Mouse (Mus musculus): ENCODE measurements at regions not wholly inside any gene's neighbourhood (a gene's known extent, or its start where the extent isn't known, plus 50 kb on each side); places are given as distances from the start of the nearest gene placed in this dataset.

- DNase-seq (ENCODE audit: low spot score) = no peak
Measured at GRCm38 (mm10) chr15:24682167-24682566, 731.4 kb downstream of the Basp1 start.

DNA sequence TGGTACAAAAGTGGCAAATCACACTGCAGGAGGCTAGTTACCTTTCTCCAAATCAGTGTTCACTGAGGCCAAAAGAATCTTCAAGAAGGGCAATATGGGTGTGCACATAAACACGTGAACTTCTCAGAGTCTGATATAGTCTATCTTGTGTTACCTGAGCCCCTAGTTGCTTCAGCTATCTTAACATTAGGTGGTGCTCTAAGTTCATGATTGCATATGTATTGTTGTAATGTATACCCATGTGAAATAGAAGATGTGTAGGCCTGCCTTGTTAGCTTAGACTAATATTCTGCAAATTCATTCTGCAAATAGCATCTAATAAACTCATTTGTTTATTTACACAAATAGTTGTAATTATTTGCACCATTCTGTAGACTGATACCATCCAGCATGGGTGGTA, 764.6 kb downstream of the Basp1 start:
- no peak for DNase-seq (ENCODE audit: low spot score)

- DNase-seq (ENCODE audit: low spot score) = no peak
Measured at GRCm38 (mm10) chr15:24635620-24636019, 777.9 kb downstream of the Basp1 start.

GRCm38 (mm10) chr15:24596242-24596641, 817.3 kb downstream of the Basp1 start:
- DNase-seq (ENCODE audit: low spot score) = peak; percentile 28

DNA sequence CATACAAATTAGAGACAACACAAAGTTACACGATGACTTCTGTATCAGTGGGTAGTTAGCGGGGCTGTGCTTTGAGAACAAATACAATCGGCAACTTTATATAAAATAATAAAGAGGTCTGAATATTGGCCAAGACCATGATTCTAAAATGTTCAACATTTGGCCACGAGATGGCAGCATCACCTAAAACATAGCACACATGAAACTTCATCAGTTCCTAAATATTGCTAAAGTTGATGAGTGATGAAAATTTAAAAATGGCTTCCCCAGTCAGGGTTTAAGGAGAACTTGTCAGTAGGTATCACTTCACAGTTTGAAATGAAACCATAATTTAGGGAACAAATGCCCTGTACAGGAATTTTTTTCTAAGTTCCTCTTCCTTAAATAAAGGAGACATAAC, 824.6 kb downstream of the Basp1 start:
- peak; percentile 44 for DNase-seq (ENCODE audit: low spot score)

DNA sequence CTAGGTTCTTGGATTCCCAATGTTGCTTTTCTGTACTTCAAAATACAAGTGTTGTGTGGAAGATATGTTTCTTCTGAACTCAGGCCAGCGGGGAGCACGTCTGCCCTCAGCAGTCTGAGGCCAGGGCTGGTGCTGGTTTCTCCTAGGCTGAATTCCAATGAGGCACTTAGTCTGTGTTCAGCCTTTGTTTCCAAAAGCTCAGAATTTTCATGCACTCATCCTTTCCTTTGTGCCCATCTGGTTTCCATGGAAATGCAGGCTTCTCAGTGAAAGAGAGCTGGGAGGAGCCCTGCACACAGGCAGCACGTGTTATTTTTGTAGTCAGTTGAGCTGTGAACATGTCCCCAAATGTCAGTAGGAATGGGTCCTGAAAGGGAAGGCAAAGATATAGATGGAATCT, 846.6 kb downstream of the Basp1 start:
- DNase-seq (ENCODE audit: low spot score) = no peak

DNA sequence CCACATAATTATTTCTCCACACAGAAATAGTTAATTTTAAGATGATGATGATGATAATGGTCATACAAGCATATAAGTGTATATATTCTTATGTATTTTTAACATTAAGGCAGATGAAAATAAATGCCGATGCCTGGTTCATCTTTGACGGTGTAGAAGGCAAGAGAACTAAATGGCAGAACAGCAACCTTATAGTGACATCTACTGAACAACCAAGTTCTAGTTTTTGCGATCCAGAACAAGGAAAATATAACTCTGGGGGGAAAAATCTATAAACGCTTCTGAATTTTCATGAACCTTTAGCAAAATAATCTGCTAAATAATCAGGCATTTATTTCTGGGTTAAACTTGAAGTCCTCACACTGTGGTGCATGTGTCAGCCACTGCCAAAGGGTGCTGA, 856.8 kb downstream of the Basp1 start:
- no peak for DNase-seq (ENCODE audit: low spot score)

GRCm38 (mm10) chr15:24550108-24550507, 863.5 kb downstream of the Basp1 start:
- no peak for DNase-seq (ENCODE audit: low spot score)

DNA sequence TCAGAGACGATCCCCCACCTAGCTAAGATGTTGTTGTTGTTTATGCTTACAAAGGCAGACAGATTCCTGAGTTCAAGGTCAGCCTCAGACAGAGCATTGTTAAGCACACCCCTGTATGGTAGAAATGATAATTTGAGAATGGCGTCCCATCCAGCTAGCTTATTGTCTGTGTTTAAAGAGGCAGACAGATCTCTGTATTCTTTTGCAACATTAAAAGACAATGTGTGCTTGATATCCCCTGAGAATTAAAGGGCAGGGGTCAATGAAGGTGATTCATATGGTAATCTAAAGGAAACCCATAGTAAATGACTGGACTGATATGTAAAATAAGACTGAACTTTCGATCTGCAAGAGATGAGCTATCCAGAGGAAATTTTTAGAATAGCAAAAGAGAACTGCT, 883.5 kb downstream of the Basp1 start:
- no peak for DNase-seq (ENCODE audit: low spot score)

GRCm38 (mm10) chr15:24527379-24527778, 886.2 kb downstream of the Basp1 start:
- no peak for DNase-seq (ENCODE audit: low spot score)

GRCm38 (mm10) chr15:24513926-24514325, 899.6 kb downstream of the Basp1 start:
- no peak for DNase-seq (ENCODE audit: low spot score)

- DNase-seq (ENCODE audit: low spot score) = no peak
Measured at GRCm38 (mm10) chr15:24501907-24502559, 911.5 kb downstream of the Basp1 start.

DNA sequence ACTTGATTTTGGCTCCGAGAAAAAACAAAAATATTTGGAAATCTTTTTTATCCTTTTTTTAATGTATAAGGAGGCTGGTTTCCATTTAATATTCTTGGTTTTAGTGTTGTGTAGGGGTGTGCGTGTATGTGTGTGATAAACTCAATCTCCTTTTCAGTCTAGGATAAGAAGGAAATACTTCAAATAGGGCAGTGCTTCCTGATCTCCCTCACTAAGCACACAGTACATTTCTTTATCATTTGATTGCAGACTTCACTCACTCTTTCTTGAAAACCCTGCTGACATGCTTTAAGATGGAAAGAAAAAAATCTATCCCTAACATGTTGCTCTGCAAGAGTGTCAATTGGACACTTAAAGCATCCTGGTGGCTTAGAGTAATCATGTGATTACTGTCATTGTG, 927.3 kb downstream of the Basp1 start:
- DNase-seq (ENCODE audit: low spot score) = no peak

DNA sequence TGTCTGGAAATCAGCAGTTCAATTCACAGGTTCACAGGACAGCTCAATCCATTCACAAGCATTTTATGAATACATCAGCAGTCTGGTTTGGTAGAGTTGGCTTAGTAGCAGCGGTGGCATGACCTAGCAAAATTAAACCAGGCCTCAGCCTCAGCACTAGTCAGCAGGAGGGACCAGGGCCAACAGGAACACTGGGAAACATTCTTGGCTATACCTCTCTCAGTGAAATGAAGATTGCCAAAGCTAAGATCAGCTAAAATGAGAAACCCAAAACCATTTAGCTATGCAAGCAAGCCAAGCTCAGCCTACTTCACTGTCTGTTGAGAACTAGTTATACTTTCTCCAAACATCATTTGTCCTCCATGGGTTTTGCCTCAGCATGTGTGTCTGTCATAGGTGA, 945.3 kb downstream of the Basp1 start:
- no peak for DNase-seq (ENCODE audit: low spot score)

- DNase-seq (ENCODE audit: low spot score) = no peak
Measured at GRCm38 (mm10) chr15:24457726-24458125, 955.8 kb downstream of the Basp1 start.

- DNase-seq (ENCODE audit: low spot score) = no peak
Measured at GRCm38 (mm10) chr15:24433083-24433482, 980.5 kb downstream of the Basp1 start.

GRCm38 (mm10) chr15:24429154-24429553, 984.4 kb downstream of the Basp1 start:
- DNase-seq (ENCODE audit: low spot score) = no peak

- DNase-seq (ENCODE audit: low spot score) = no peak
Measured at GRCm38 (mm10) chr15:24422333-24422942, 991.1 kb downstream of the Basp1 start.

DNA sequence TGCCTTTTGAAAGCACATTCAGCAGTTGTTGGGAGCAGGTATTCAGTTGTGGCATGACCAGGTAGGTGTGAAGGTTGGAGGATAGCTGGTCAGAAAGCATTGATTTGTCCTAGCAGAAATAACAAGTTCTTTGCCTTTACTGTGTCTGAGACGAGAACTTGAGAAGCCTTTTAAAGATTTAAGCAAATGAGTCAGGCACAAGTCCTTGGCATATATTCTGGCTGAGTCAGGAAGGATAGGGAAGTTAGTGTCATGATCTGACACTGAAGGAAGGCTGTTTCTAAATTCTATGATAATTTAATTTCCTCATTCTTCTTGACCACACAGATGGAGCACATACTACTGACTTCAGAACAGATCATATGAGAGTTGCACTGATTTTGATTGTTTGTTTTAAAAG, 993.8 kb downstream of the Basp1 start:
- no peak for DNase-seq (ENCODE audit: low spot score)

DNA sequence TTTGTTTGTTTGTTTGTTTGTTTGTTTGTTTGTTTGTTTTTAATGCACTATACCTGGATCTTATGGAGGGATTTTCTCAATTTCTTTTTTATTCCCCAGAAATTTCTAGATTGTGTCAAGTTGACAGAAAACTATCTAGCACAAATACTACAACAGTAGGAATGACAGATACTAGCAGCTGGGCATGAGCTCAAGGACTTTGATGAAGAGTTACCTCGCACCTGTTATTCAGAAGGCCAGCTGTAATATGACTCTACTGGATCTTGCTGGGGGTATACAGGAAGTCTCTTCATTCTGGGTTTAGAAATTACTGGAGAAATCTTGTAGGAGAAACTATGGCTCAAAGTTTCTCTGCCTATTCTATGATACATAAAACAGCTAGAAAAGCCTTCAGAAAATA, 994.4 kb downstream of the Basp1 start:
- DNase-seq (ENCODE audit: low spot score) = no peak

GRCm38 (mm10) chr15:24407691-24408090, 1005.9 kb downstream of the Basp1 start:
- peak; percentile 38 for DNase-seq (ENCODE audit: low spot score)

DNA sequence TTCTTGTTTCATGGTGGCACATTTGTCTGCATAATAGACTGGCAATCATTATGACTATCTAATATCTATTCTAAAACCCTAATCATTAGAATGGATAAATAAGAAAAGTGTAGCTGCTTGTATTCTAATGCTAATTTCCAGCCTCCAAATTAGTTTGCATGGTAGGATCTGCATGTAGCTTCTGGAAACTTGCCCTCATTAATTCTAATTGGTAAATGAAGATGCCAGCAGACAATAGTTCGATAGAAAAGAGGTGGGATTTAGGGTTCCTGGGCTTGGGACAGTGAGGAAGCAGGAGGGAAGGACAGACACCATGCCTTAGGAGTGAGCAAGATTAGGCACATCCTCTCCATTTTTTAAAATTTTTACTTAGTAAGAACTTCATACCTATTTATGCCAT, 1008.3 kb downstream of the Basp1 start:
- no peak for DNase-seq (ENCODE audit: low spot score)

- DNase-seq (ENCODE audit: low spot score) = no peak
Measured at GRCm38 (mm10) chr15:24400088-24400487, 1013.5 kb downstream of the Basp1 start.

- no peak for DNase-seq (ENCODE audit: low spot score)
Measured at GRCm38 (mm10) chr15:24358398-24358797, 1055.2 kb downstream of the Basp1 start.
